Mouse (Mus musculus): ENCODE results near the gene Pde4c. TPM values are rescaled to one million over a fixed set of nuclear protein-coding genes. Genes with fewer than 3 reads are reported as not detected.
A peak's percentile ranks its signal among the peaks of the same experiment; 100 is the strongest.

The Pde4c gene
- polyA plus RNA-seq, 1 experiment from 2014 or later, result 0.38 TPM

- Histone ChIP-seq H3K4me1 (ENCODE audit: control insufficient read depth, insufficient read depth, low read length) (peaks cover 29% of the 10 kb centered on the region), H3K27ac (ENCODE audit: low read length) (no peak overlapping the region), H3K4me2 (ENCODE audit: low read depth, low read length) (no peak overlapping the region), H3K9me3 (replicated peaks; ENCODE audit: control insufficient read depth, low read length) (no peaks in the 10 kb centered on the region), H3K27me3 (ENCODE audit: control insufficient read depth, insufficient read depth, low read length) (no peaks in the 10 kb centered on the region), H3K4me3 (ENCODE audit: low read length) (no peak overlapping the region), H3K9ac (ENCODE audit: low read length) (no peak overlapping the region), H3K36me3 (ENCODE audit: control insufficient read depth, insufficient read depth) (peaks cover 29% of the 10 kb centered on the region)
- WGBS, result 95% methylated on average over 13 of the region's 13 CpGs
- ATAC-seq (replicated peaks; ENCODE audit: extremely low read depth, insufficient read depth, low FRiP score), result no peak
Measured at GRCm38 (mm10) chr8:70772075-70772474, 48.6 kb downstream of the Pde4c start.

GRCm38 (mm10) chr8:70772890-70773289 is 49.4 kb downstream of the Pde4c start:
- H3K27me3 ChIP-seq (ENCODE audit: control insufficient read depth, insufficient read depth, low read length), result no peaks in the 10 kb centered on the region
- H3K27ac ChIP-seq (ENCODE audit: low read length), result no peak overlapping the region
- no peak overlapping the region for H3K9ac ChIP-seq (ENCODE audit: low read length)
- H3K36me3 ChIP-seq (ENCODE audit: control insufficient read depth, insufficient read depth), result peaks cover 29% of the 10 kb centered on the region
- 80% methylated on average over 9 of the region's 9 CpGs for whole genome bisulfite sequencing
- no peak for ATAC-seq (replicated peaks; ENCODE audit: extremely low read depth, insufficient read depth, low FRiP score)
- no peak overlapping the region for H3K4me2 ChIP-seq (ENCODE audit: low read depth, low read length)
- H3K4me1 ChIP-seq (ENCODE audit: control insufficient read depth, insufficient read depth, low read length), result peaks cover 32% of the 10 kb centered on the region
- H3K9me3 ChIP-seq (replicated peaks; ENCODE audit: control insufficient read depth, low read length), result no peaks in the 10 kb centered on the region
- no peak overlapping the region for H3K4me3 ChIP-seq (ENCODE audit: low read length)

- 65% methylated on average over 5 of the region's 5 CpGs for WGBS
- Histone ChIP-seq H3K4me1 (ENCODE audit: control insufficient read depth, insufficient read depth, low read length) (peaks cover 34% of the 10 kb centered on the region), H3K27ac (ENCODE audit: low read length) (peak overlapping the region; percentile 58; the same call in 1 of the 2 replicates), H3K27me3 (ENCODE audit: control insufficient read depth, insufficient read depth, low read length) (no peaks in the 10 kb centered on the region), H3K9ac (ENCODE audit: low read length) (no peak overlapping the region), H3K9me3 (replicated peaks; ENCODE audit: control insufficient read depth, low read length) (no peaks in the 10 kb centered on the region), H3K4me2 (ENCODE audit: low read depth, low read length) (no peak overlapping the region; the same call in 1 of the 2 replicates), H3K36me3 (ENCODE audit: control insufficient read depth, insufficient read depth) (peaks cover 25% of the 10 kb centered on the region), H3K4me3 (ENCODE audit: low read length) (no peak overlapping the region)
- ATAC-seq (replicated peaks; ENCODE audit: extremely low read depth, insufficient read depth, low FRiP score), result no peak
Measured at GRCm38 (mm10) chr8:70773410-70773809, 49.9 kb downstream of the Pde4c start.

- Histone ChIP-seq H3K4me3 (ENCODE audit: low read length) (no peak overlapping the region), H3K9me3 (replicated peaks; ENCODE audit: control insufficient read depth, low read length) (no peaks in the 10 kb centered on the region), H3K4me2 (ENCODE audit: low read depth, low read length) (peak overlapping the region; percentile 2), H3K4me1 (ENCODE audit: control insufficient read depth, insufficient read depth, low read length) (peaks cover 34% of the 10 kb centered on the region), H3K27me3 (ENCODE audit: control insufficient read depth, insufficient read depth, low read length) (no peaks in the 10 kb centered on the region), H3K27ac (ENCODE audit: low read length) (peak overlapping the region; percentile 58), H3K36me3 (ENCODE audit: control insufficient read depth, insufficient read depth) (peaks cover 20% of the 10 kb centered on the region), H3K9ac (ENCODE audit: low read length) (peak overlapping the region; percentile 52)
- ATAC-seq (replicated peaks; ENCODE audit: extremely low read depth, insufficient read depth, low FRiP score), result peak; percentile 29
- WGBS, result 32% methylated on average over 9 of the region's 9 CpGs
Measured at GRCm38 (mm10) chr8:70773833-70774232, 50.3 kb downstream of the Pde4c start.

- WGBS, result 95% methylated on average over 18 of the region's 18 CpGs
- ATAC-seq (replicated peaks; ENCODE audit: extremely low read depth, insufficient read depth, low FRiP score), result no peak
- H3K4me3 ChIP-seq (ENCODE audit: low read length), result no peak overlapping the region
- H3K36me3 ChIP-seq (ENCODE audit: control insufficient read depth, insufficient read depth), result peaks cover 22% of the 10 kb centered on the region
- peak overlapping the region; percentile 52; the same call in 1 of the 2 replicates for H3K9ac ChIP-seq (ENCODE audit: low read length)
- H3K27me3 ChIP-seq (ENCODE audit: control insufficient read depth, insufficient read depth, low read length), result no peaks in the 10 kb centered on the region
- peaks cover 34% of the 10 kb centered on the region for H3K4me1 ChIP-seq (ENCODE audit: control insufficient read depth, insufficient read depth, low read length)
- H3K4me2 ChIP-seq (ENCODE audit: low read depth, low read length), result no peak overlapping the region
- H3K9me3 ChIP-seq (replicated peaks; ENCODE audit: control insufficient read depth, low read length), result no peaks in the 10 kb centered on the region
- H3K27ac ChIP-seq (ENCODE audit: low read length), result no peak overlapping the region
Measured at GRCm38 (mm10) chr8:70774740-70775139, 51.2 kb downstream of the Pde4c start.

GRCm38 (mm10) chr8:70775227-70775626 is 51.7 kb downstream of the Pde4c start:
- Histone ChIP-seq H3K27ac (ENCODE audit: low read length) (no peak overlapping the region), H3K27me3 (ENCODE audit: control insufficient read depth, insufficient read depth, low read length) (no peaks in the 10 kb centered on the region), H3K9me3 (replicated peaks; ENCODE audit: control insufficient read depth, low read length) (no peaks in the 10 kb centered on the region), H3K4me2 (ENCODE audit: low read depth, low read length) (peak overlapping the region; percentile 75), H3K36me3 (ENCODE audit: control insufficient read depth, insufficient read depth) (peaks cover 25% of the 10 kb centered on the region), H3K9ac (ENCODE audit: low read length) (peak overlapping the region; percentile 97), H3K4me1 (ENCODE audit: control insufficient read depth, insufficient read depth, low read length) (peaks cover 34% of the 10 kb centered on the region), H3K4me3 (ENCODE audit: low read length) (no peak overlapping the region)
- no peak for ATAC-seq (replicated peaks; ENCODE audit: extremely low read depth, insufficient read depth, low FRiP score)
- 79% methylated on average over 5 of the region's 5 CpGs for WGBS

- peak overlapping the region; percentile 85 for H3K4me3 ChIP-seq (ENCODE audit: low read length)
- peaks cover 24% of the 10 kb centered on the region for H3K36me3 ChIP-seq (ENCODE audit: control insufficient read depth, insufficient read depth)
- no peaks in the 10 kb centered on the region for H3K9me3 ChIP-seq (replicated peaks; ENCODE audit: control insufficient read depth, low read length)
- H3K4me2 ChIP-seq (ENCODE audit: low read depth, low read length), result peak overlapping the region; percentile 75
- 3% methylated on average over 34 of the region's 34 CpGs for WGBS
- H3K9ac ChIP-seq (ENCODE audit: low read length), result peak overlapping the region; percentile 97
- ATAC-seq (replicated peaks; ENCODE audit: extremely low read depth, insufficient read depth, low FRiP score), result peak; percentile 2
- no peaks in the 10 kb centered on the region for H3K27me3 ChIP-seq (ENCODE audit: control insufficient read depth, insufficient read depth, low read length)
- H3K4me1 ChIP-seq (ENCODE audit: control insufficient read depth, insufficient read depth, low read length), result peaks cover 34% of the 10 kb centered on the region
- peak overlapping the region; percentile 61 for H3K27ac ChIP-seq (ENCODE audit: low read length)
Measured at GRCm38 (mm10) chr8:70775851-70776495, 52.5 kb downstream of the Pde4c start.

GRCm38 (mm10) chr8:70776496-70777444 is 53.2 kb downstream of the Pde4c start, which contains the start of gene Pik3r2:
TSS of gene Pik3r2 (minus strand) at chr8:70776713.
- Histone ChIP-seq H3K9ac (ENCODE audit: low read length) (peak within 1 kb of the TSS; percentile 97), H3K4me3 (ENCODE audit: low read length) (peak within 1 kb of the TSS; percentile 85), H3K4me1 (ENCODE audit: control insufficient read depth, insufficient read depth, low read length) (peaks cover 34% of the 10 kb centered on the region), H3K36me3 (ENCODE audit: control insufficient read depth, insufficient read depth) (peaks cover 22% of the 10 kb centered on the region), H3K27me3 (ENCODE audit: control insufficient read depth, insufficient read depth, low read length) (no peaks in the 10 kb centered on the region), H3K4me2 (ENCODE audit: low read depth, low read length) (peak within 1 kb of the TSS; percentile 75), H3K27ac (ENCODE audit: low read length) (peak within 1 kb of the TSS; percentile 99), H3K9me3 (replicated peaks; ENCODE audit: control insufficient read depth, low read length) (no peaks in the 10 kb centered on the region)
- WGBS, result under 1% methylated on average over 94 of the region's 94 CpGs
- ATAC-seq (replicated peaks; ENCODE audit: extremely low read depth, insufficient read depth, low FRiP score), result peak; percentile 89

GRCm38 (mm10) chr8:70780093-70780492 is 56.6 kb downstream of the Pde4c start:
- Histone ChIP-seq H3K4me1 (ENCODE audit: control insufficient read depth, insufficient read depth, low read length) (peaks cover 16% of the 10 kb centered on the region), H3K27me3 (ENCODE audit: control insufficient read depth, insufficient read depth, low read length) (no peaks in the 10 kb centered on the region), H3K4me2 (ENCODE audit: low read depth, low read length) (no peak overlapping the region), H3K36me3 (ENCODE audit: control insufficient read depth, insufficient read depth) (peaks cover 30% of the 10 kb centered on the region), H3K27ac (ENCODE audit: low read length) (no peak overlapping the region), H3K9ac (ENCODE audit: low read length) (no peak overlapping the region), H3K9me3 (replicated peaks; ENCODE audit: control insufficient read depth, low read length) (no peaks in the 10 kb centered on the region), H3K4me3 (ENCODE audit: low read length) (no peak overlapping the region)
- WGBS, result 75% methylated on average over 11 of the region's 11 CpGs
- ATAC-seq (replicated peaks; ENCODE audit: extremely low read depth, insufficient read depth, low FRiP score), result no peak
